Mouse (Mus musculus) liver, postnatal 0 days (tissue): ENCODE results near the gene Rasal2.

Source experiments
- CTCF ChIP-seq: sonication (generic); IDR thresholded peaks from 2 replicates; pipeline ENCODE4 v1.5.1; 2016; ENCODE audit warnings: antibody characterized with exemption, low read depth
- EP300 ChIP-seq: IDR thresholded peaks from 2 replicates; pipeline ENCODE4 v1.6.1; 2016; ENCODE audit warnings: antibody characterized with exemption, low read depth, mild to moderate bottlenecking

- TF ChIP-seq EP300 (no peak), CTCF (no peak)
Measured at GRCm38 (mm10) chr1:157110287-157110835, 302.0 kb downstream of the Rasal2 start.
